Comparison of ENCODE assay signal across 15 mouse cellular contexts in genomic region chr1:114515709-114516108, GRCm38 (mm10).
"Had no signal": no experiment of that assay in that cellular context is flagged by ENCODE, and none has a peak within 500 bp of the region (broad histone marks: within the 10 kb centered on the region; RNA-seq: fewer than 3 reads in every experiment).

No protein-coding gene starts in this region.

- H3K27ac ChIP-seq: lung, embryonic 15.5 days; macrophage; midbrain, embryonic 12.5 days; midbrain, embryonic 15.5 days; neural tube, embryonic 12.5 days had no signal

- H3K9me3 ChIP-seq: lung, embryonic 15.5 days; megakaryocyte, embryonic 14.5 days; midbrain, embryonic 12.5 days; midbrain, embryonic 15.5 days; neural tube, embryonic 12.5 days had no signal

- H3K36me3 ChIP-seq: lung, embryonic 15.5 days; midbrain, embryonic 12.5 days; midbrain, embryonic 15.5 days; neural tube, embryonic 12.5 days had no signal

- H3K4me1 ChIP-seq: lung, embryonic 15.5 days; megakaryocyte, embryonic 14.5 days; midbrain, embryonic 12.5 days; midbrain, embryonic 15.5 days; neural tube, embryonic 12.5 days had no signal

- H3K4me2 ChIP-seq: lung, embryonic 15.5 days; midbrain, embryonic 12.5 days; midbrain, embryonic 15.5 days; neural tube, embryonic 12.5 days had no signal

- DNase-seq: liver, postnatal 0 days; lung, adult 2 months; lung, postnatal 14 days; lung, postnatal 36 days; right cerebral cortex, postnatal 14 days; thymus, adult 18-20 months; thymus, postnatal 14 days; thymus, postnatal 36 days had no signal

- H3K27me3 ChIP-seq: lung, embryonic 15.5 days; megakaryocyte, embryonic 14.5 days; midbrain, embryonic 12.5 days; midbrain, embryonic 15.5 days; neural tube, embryonic 12.5 days had no signal

- ATAC-seq: liver, postnatal 0 days; lung, postnatal 0 days; midbrain, embryonic 15.5 days had no signal

- H3K4me3 ChIP-seq: lung, embryonic 15.5 days; megakaryocyte, embryonic 14.5 days; midbrain, embryonic 12.5 days; midbrain, embryonic 15.5 days; neural tube, embryonic 12.5 days had no signal

- H3K9ac ChIP-seq: liver, postnatal 0 days; lung, embryonic 15.5 days; midbrain, embryonic 12.5 days; midbrain, embryonic 15.5 days; neural tube, embryonic 12.5 days had no signal
